Mouse (Mus musculus) adrenal gland, postnatal 14 days (tissue): Measurements from ENCODE around the gene Wapl. TPM values are rescaled to one million over a fixed set of nuclear protein-coding genes. Genes with fewer than 3 reads are reported as not detected.
A peak's percentile ranks its signal among the peaks of the same experiment; 100 is the strongest.

Experiments
- DNase-seq: peaks from one replicate; pipeline ENCODE4 v3.0.0; 2021; ENCODE audit warnings: mixed read lengths
- long read RNA-seq, 2 experiments: library from polyadenylated mRNA; stranded (forward); transcript quantifications; one replicate each; pipeline ENCODE4 v2.0.0; 2021
- total RNA-seq: library from RNA; stranded (reverse); gene quantifications from 2 replicates; pipeline ENCODE4 v1.2.3, GENCODE M21; 2021

The Wapl gene
- total RNA-seq, result 78.3 and 79.8 TPM in 2 replicates
- long read RNA-seq, experiment 1, full-length matches to known transcripts, result 6 of 15 reads
- long read RNA-seq, experiment 1, partial matches to known transcripts, result 5 of 15 reads
- long read RNA-seq, experiment 1, other reads (novel, unspliced or antisense), result 4 of 15 reads
- long read RNA-seq, experiment 2, full-length matches to known transcripts, result 11 of 20 reads
- long read RNA-seq, experiment 2, partial matches to known transcripts, result 4 of 20 reads
- long read RNA-seq, experiment 2, other reads (novel, unspliced or antisense), result 5 of 20 reads

DNA sequence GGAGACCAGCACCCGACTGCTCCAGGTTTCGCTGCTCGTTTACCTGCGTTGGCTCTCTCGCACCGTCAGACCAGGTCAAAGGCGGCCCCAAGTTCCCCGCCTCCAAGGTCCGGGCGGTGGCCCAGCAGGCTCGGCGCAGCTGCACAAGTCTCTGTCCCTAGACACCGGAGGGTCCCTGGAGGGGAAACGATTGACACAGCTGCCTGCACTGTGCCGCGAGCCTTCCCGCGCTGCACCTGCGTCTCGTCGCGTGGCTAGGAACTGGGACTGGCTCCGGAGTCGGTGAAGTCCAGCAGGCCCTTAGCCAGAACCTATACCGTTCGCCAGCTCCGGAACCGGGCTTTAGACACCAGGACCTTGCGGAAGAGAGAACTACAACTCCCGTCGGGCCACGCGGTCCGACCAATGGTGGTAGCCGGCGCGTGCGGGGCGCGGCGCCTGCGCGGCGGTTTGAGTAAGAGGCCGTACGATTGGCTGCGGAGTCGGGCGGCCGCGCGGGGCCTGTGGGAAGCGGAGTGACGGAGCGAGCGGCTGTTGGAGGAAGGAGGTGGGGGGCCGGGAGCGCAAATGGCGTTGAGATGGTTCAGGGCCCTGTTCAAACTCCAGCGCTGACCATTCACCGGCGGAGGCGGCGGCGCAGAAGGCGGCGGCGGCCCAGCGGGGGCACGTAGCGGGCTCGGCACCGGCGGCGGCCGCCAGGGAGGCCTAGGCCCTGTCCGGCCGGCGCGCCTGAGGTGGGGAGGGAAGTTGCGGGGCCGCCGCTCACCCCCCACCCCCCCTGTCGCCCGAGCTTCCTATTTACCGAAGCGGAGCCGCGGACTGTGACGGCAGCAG, at the start of gene Wapl:
Gene Wapl, plus strand, starts transcription at position 534 of the 834 bp plus-strand sequence.
- peak; percentile 98 for DNase-seq

GRCm38 (mm10) chr14:34626824-34627223, 46.9 kb upstream of the Wapl start:
- DNase-seq, result no peak

DNA sequence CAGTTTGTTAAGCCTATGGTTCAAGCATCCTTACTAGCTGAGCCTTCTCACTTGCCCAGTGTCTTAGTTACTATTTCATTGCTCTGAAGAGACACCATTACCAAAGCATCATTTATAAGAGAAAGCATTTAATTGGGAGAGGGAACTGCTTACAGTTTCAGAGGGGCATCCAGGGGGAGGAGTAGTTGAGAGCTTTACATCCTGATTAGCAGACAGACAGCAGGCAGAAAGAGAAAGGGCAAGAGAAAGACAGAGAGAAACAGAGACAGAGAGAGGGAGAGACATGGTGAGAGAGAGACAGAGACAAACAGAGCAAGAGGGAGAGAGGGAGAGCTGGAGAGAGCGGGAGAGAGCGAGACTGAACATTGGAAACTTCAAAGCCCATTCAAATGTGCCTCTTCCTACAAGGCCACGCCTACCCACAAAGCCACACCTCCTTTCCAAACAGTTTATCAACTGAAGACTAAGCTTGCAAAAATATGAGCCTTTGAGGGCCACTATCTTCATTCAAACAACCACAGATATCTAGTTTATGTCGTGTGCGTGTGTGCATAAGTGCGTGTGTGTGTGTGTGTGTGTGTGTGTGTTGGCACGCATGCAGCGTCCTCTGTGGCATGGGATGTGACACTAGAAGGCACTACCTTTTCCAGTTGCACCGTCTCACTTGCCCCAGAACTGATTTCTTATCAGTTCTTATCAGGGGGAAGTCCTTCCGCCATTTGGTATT, 40.8 kb upstream of the Wapl start:
- no peak for DNase-seq

GRCm38 (mm10) chr14:34635192-34635591, 38.5 kb upstream of the Wapl start:
- no peak for DNase-seq

DNA sequence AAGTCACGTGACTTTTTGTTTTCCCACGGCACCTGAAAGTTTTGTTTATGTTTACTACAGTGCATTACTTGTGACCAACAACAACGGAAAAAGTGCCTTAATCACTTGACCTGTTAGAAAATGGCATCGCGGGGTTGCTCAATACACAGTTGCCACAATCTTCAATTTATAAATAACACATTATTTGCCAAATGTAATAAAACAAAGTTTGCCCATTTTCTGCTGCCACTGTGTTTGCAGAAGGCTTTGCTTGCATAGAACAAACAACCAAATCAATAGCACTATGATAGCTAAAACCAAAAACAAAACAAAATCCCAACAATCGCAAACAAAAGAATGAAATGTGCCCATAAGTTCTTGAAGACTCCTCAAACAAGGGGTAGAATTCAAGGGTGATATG, 38.0 kb upstream of the Wapl start:
- no peak for DNase-seq

DNA sequence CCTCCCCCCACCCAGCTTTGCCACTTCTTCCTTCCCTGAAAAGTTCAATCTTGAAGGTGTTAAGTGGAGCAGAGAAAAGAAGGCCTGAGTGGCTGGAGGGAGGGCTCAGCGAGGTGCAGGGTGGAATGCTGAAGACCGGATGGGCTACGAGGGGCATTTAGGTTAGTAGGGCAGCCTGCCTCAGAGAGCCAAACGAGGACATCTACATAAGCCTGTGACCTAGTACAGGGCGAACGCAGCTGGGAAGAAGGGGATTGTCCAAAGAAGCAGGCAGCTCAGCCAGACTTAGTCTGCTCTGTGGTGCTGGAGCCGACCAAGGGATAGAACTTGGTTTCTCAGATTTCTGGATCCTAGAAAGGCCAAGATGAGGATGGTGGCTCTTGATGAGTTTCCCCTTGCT, 29.6 kb upstream of the Wapl start:
- no peak for DNase-seq

DNA sequence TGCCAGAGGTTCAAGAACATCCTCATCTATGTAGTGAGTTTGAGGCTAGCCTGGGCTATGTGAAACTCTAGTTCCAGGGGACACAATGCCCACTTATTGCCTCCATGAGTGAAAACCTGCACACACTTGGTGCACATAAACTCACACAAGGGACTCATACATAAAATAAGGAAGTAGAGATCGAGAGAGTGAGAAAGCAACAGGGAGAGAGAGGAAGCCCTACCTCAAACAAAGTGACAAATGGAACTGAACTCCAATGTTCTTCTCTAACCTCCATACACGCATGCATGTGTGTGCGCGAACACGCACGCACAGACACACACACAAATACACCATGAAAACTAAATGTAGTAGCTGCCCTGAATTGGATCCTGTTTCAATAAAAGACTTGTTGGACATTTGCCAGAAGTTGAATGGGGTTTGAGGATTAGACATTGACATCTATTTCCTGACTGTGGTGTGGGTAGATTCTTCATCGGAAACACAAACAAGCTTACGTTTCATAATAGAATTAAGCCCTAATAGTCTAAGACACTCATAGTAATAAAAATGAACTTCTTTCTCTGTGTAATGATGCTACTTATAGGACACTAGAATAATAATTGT, 25.8 kb upstream of the Wapl start:
- DNase-seq, result no peak

GRCm38 (mm10) chr14:34657131-34657530, 16.6 kb upstream of the Wapl start:
- DNase-seq, result no peak

GRCm38 (mm10) chr14:34660351-34660787, 13.4 kb upstream of the Wapl start:
- peak; percentile 26 for DNase-seq

GRCm38 (mm10) chr14:34660788-34661591, 12.7 kb upstream of the Wapl start:
- DNase-seq, result peak; percentile 20

DNA sequence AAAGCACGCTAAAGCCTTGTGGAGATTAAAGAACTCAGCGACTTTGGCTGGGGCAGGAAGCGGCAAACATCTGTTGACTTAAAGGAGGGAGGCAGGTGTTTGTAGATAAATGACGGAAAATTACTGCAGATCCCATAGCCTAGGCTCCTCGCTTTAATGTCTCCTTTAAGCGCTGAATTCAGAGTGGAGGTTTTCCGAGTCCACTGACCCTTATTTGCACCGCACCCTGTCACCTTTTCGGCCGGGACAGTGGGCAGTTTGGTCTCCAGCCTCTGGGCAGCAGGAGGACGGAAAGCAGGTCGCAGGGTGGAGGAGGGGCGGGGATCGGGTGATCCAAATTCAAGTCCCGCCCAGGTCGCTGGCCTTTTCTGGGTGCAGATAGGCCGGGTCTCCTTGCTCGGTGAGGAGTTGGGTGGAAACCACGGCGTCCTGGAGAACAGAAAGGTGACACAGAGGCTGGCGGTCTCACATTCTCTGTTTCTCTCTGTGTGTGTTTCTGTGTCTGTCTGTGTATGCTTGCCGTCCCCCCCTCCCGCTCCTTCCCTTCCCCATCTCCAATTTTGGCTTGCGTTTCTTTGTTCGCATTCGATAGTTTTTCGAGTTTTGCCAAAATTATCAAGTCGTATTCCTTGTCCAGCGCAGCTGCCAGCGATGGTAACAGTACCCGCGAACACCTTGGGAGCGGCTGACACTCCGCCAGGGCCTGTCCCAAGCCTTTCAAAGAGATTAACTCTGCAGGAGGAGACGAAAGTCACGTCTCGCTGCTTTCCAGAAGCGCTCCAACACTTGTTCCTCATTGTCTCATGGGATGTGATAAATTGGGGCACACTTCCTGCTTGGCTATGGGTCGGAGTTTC, 11.9 kb upstream of the Wapl start:
- DNase-seq, result peak; percentile 86

DNA sequence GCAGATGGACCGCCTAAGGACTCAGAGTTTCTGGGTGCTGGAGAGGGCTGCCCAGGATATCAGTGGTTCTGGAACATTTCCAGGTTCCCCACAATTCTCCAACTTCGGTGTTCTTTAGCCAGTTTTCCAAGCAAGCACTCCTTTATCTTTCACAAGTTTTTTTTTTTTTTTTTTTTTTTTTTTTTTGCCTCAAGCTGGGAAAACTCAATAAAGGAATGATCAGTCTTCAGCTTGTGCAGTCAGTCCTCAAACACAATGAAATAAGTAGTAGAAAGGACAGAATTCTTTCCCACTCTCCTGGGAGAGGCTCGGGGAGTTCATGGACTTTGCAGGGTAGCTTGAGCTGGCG, 11.3 kb upstream of the Wapl start:
- no peak for DNase-seq

- DNase-seq, result no peak
These were observed 10.3 kb upstream of the Wapl start for GRCm38 (mm10) chr14:34663381-34663780.

DNA sequence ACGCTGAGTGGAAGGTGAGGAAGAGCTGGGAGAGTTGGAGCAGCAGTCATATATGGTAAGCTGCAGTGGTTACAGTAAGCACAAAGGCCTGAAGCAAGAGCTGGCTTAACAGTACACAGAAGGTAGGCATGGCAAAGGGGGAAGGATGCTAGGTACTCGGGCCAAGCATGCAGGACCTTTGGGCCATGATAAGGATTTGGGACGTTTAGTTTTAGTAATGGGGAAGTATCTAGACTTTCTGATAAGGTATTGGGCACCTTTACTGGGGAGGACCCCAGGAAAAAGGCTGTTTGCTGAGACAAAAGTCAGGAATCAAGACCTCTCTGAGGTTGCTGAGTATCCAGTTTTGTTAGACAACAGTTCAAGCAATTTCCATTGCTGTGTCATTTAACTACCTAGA, 4.6 kb upstream of the Wapl start:
- no peak for DNase-seq

DNA sequence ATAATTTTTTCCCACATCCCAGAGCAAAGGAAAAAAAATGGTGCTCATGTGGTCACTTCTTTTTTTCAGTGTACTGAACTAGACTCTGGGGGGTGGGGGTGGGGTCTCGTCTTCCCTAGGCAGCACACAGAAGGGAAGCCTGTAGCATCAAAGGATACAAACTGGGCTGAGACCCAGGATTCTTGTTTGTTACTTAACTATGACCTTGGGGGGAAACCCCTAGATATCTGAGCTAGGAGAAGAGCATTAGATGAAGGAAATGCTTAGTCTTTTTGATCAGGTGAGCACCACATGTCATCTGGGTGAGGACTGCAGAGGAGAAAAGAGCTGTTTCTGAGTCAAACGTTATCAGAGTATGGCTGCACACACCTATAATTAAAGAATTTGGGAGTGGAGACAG, 3.5 kb upstream of the Wapl start:
- no peak for DNase-seq

- peak; percentile 81 for DNase-seq
These were observed 582 bp downstream of the Wapl start for GRCm38 (mm10) chr14:34674229-34674791.

DNA sequence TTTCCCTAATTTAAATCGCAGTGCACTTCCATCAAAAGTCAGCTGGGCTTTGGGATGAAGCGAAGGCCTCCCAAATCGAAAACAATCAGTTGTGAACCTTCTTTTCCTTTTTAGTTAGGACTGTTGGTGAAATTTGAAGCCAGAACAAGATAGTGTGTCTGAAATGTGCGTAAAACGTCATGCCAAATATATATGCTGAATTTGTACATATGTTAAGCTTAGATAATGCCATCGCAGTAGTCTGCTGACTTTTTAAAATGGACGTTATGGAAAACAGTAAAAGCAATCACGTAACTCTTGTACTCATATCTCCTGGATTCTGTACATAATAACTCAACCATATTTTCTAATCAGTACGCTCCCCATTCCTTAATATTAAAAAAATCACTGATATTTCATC, 1.2 kb downstream of the Wapl start:
- no peak for DNase-seq

DNA sequence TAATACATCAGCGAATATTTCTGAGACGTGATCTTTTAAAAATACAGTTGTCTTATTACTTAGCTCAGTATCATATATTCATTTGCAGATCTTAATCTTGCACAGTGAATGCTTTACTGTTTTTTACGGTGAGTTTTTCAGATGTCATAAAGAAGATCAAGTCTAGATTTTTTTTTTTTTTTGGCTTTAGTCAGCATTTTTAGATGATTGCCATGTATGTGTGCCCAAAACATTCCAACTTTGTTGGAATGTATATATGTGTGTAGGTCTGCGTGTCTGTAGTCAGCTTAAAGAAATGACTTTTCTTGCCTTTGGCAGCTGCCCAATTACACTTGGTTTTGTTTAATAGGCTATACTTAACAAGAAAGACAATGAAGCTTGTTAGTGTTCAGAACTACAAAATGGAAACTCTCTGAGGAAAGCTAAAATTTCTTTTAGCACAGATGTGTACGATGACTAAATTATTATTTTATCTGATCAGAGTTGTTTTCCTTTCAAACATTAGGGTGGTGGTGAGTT, 1.7 kb downstream of the Wapl start:
- DNase-seq, result no peak

DNA sequence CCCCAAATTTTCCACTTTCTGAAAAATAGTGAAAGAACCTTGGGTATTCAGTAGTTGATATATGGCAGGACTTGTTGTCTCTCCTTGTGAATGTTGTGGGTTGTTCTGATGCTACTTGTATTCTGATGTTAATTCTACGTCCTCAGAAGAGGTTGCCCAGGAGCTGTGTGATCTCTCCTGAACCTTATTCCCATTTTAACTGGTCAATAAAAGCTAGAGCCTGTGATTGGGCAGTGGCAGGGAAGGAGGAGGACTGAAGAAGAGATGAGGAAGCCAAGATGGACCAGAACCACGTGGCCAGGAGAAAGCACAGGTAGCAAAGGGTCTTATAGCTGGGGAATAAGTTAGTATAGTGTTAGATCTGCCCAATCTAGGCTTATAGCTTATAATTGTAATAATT, 7.1 kb downstream of the Wapl start:
- DNase-seq, result no peak

DNA sequence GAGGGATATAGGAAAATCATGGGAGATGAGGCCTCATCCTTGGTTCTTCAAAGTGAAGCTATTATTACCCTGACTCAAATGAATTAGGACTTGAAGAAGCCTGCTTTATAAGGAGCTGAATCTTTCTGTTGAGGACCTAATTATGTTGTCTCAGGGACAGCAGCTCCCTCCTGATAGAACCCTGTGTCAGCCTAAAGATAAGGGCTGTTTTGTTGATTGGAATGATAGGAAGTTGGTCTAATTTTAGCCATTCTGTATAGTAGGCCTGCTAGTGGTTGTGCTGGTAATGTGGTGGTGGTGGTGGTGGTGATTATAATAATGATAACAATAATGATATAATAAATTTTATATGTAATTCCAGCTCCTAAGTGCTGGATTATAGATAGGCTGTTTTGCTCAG, 11.3 kb downstream of the Wapl start:
- DNase-seq, result no peak
